Mouse (Mus musculus): Measurements from ENCODE around the gene Inpp4a.

Gene Inpp4a

DNA sequence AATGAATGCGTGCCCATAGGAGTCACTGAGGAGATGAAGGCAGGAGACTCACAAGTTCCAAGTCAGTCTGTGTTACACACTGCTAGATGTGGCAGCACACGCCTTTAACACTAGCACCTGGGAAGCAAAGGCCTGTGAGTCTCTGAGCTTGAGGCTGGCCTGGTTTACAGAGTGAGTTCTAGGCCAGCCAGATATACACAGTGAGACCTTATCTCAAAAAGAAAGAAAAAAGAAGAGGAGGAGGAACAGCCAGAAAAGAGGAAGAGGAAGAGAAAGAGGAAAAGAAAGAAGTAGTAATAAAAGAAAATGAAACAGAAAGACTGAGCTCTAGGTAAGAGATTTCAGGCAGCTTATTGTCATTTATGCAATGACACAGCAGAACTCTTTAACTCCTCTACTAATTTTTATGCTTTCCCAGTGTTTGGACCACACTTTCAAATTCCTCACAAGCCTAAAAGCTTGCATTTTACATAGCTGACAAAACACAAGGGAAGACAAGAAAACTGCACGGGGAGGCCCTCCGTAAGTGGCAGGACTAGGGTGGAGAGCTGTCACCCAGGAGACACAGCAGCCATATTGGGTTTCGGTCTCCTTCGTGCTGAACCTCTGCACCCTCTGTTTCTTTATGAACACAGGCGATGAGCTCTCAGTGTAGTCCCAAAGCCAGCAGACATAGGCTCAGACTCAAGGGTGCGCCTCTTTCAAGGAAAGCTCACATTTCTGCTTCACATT is 127.6 kb downstream of the Inpp4a start:
- no peak for DNase-seq

DNA sequence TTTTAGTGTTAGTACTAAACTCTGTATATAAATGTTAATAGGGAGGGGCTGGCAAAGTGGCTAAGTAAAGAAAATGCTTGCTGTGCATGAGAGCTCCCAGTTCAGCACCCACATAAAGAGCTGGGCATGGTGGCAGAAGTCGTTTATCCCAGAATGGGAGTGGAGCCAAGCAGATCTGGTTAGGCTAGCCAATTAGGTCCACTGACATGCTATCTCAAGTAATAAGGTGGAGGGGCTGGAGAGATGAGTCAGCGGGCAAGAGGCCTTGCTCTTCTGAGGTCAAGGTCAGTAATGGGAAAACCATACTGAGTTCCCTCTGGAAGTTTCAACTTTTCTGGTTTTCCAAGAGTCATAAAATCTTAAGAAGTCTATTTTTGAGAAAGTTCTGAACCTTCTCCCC is 129.2 kb downstream of the Inpp4a start:
- DNase-seq = no peak

DNA sequence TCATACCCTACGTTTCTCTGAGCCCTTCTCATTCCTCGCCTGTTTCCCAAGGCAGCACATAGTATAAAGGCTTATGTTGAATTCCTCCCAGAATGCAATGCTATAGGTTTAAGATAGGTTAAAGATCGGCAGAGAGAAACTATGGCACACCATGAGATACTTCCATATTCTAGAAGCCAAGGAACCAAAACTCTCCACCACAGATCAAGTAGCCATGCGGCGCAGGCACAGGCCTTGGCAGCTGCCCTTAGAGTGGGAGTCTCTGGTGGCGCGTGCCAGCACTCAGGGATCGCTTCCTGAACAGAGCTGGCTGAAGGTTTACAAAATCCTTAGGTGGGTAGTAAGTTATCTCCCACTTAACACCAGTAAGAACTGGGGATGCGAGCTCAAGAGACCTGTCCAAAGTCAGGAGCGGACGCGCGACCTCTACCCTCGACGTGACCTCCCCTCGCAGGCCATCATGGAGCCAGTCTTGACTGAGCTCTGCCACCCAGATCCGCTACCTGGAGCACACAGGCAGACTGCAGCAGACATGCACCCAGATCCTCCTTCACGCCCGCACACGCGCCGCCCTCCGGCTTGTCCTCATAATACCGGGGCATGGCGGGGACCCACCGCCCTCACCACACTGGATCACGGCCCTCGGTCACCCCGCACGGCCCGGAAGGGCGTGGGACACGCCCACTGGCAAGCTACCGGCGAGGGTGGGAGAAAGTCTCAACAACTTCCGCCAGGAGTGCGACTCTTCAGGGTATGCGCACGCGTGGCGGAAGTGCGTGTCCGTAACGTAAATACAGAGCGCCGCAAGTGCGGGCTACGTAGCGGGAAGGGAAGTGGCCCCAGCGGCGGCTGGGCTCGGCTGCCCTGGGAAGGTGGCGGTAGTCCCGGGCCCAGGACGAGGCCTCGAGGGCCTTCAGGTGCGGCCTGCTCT is 130.0 kb downstream of the Inpp4a start, which contains the start of the genes Coa5 and Unc50:
Coa5 (minus strand) TSS at position 738 of the 931 bp plus-strand sequence.
Unc50 (plus strand) TSS at position 774 of the 931 bp plus-strand sequence.
- peak; percentile 88 to 93 for DNase-seq

DNA sequence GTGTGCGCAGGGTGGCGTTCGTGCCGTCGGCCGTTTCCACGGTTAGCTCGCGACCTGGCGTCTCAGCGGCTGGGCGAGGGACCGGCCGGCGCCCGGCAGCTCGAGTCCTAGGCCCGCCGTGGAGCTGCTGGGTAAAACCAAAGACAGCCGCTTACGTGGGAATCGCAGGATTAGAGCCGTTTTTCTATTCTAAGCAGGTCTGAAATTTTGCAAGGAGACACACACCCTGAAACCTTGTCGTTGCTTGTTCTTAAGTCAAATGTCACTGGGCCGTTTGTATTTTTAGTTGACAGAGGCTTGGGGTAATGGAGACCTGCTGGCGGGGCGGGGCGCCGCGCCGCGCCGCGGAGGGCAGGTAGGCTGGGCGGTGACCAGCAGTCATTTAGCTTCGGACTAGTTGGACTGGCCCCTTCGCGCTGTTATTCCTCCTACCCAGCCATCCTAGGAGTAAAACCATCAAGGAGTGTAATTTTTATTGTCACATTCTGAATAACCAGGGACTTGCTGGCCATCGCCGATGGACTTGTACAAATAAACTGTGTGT is 130.7 kb downstream of the Inpp4a start:
- no peak for DNase-seq

DNA sequence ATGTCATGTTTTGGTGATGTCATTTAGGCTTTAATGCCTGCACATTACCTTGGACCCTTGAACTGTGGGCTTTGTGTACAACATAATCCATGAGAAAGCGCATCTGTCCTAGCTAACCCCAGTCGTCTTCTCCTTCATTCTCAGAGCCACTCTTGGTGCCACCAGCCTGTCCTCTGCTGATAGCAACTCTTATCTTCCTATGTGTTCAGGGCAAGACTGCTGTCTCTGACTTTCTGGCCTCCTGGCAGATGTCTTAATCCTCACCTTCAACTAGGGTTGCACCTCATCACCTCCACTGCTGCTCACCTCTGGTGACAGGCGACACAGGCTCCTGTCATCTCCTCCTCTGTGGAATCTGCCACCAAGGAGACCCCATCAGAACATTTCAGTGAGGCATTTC is 136.8 kb downstream of the Inpp4a start:
- DNase-seq = no peak

DNA sequence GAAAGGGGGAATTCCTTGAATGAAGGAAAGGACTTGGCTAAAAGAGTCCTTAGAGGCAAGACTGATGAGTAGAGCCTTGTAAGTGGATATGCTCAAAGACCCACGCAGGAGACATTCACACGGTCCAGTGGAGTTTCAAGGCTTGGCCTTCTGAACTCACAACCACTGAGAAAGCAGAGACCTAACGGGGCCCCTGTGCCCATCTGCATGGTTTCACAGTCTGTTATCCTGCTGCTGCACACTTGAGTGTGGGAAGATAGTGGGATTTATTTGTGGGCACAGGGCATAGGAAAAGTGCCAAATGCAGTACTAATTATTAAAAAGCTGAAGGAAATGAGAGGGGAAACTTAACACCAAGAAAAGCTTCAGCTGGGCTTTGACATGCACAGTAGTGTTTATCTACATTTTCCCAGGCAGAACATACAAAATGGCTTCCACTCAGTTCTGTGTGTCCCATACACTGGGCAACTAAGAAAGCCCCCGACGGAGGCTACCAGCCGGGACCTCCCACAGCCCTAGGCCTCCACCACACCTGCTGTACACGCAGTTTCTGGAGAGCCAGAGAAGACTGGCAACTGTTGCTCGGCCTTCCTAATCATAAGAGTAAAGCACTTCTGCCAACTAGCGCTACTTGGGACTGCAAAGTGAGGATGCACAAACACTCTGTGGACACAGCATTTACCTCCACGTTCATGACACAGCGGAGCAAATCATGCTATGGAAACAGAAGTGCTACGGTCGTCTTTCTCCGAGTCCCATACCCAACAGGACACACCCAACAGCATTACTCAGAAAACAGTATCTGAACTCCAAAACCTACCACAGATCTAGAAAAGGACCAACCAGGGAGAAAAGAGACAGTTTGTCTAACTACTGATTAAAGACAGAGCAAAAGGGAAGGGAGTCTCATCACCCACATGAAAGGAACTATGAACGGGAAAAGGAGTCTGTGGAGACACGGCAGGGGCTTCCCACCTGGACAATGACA is 143.5 kb downstream of the Inpp4a start:
- no peak for DNase-seq

DNA sequence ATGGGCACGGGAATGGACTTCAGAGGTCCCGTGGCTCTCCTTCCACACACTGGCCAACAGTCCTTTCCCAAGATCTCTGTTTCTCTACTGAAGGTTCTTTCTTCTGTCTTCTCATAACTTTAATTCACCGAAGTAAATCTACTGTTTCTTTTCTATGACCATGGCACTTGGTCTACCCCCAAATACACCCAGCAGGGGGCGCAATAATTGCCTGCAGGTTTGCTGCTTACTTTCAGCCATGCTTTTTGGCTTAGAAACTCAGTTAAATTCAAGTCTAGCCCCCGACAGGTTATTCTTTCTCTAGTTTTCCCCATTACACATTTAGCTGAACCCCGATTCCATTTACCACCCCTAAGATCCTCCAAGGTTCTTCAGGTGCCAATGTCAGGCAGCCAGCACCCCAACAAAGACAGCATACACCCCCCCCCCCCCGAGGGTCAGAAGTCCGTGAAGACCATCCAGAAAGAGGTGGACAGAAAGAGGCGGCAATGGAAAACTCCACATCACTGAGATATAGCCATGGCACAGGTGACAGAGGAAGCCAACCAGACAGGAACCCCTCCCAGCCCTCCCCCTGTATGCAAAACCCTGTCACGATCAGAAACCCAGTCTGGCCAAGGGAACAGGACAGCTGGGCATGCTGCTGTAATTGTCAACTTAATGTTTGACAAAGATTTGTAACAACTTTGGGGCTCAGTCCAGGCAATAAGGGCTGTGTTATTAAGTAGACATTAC is 148.9 kb downstream of the Inpp4a start:
- no peak for DNase-seq

DNA sequence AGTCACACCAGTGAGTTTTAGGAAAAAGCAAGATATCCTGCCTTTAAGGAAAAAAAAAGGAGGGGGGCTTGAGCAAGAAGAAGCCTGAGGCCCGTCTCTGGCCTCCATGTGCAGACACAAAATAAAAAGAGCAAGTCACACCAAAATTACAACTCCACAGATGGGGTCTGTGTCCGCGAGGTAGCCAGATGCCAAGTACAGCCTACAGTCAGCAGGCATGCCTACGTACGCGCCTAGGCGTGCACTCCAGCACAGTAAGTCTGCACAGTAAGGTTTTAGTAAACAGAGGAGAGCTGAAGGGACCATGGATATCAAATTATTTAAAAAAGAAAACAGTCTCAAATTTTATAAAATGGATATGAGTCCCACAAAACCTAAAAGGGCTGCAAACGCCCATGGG is 151.6 kb downstream of the Inpp4a start:
- no peak for DNase-seq

DNA sequence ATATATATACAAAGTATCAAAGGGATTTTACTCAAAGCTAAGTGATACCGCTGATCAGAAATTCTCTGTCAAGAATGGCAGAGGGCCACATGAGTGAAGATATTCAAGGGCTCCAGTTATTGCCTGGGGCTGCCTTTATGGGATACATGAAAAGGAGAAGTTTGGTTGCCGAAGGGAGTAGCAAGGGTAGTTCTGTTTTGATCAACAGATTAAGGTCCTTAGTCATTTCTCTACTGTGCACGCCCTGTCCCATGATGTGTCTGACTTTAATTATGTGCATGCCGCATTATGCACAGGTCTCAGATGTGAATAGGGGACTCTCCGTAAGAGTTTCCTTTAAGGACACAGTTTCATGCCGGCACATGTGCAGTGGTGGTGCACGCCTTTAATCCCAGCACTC is 157.9 kb downstream of the Inpp4a start:
- DNase-seq = no peak

All from thymus, adult 18-20 months (tissue).